Mouse (Mus musculus) embryonic fibroblast, embryonic 13.5 days (primary cell): ENCODE measurements at regions not wholly inside any gene's neighbourhood (a gene's known extent, or its start where the extent isn't known, plus 50 kb on each side); places are given as distances from the start of the nearest gene placed in this dataset.

Experiments
- CTCF ChIP-seq: IDR thresholded peaks from 2 replicates; pipeline ENCODE4 v1.5.1; 2011; ENCODE audit warnings: mild to moderate bottlenecking, control low read depth, low read length, moderate library complexity, borderline replicate concordance; ENCODE audit not compliant: insufficient read depth
- POLR2A ChIP-seq: IDR thresholded peaks from 2 replicates; pipeline ENCODE4 v1.6.1; 2011; ENCODE audit warnings: low read depth, mild to moderate bottlenecking, control low read depth, low read length, moderate library complexity

- TF ChIP-seq CTCF (no peak), POLR2A (no peak)
Measured at GRCm38 (mm10) chr1:185774202-185774601, 319.6 kb downstream of the Slc30a10 start.
